ENCODE assay signal across 9 mouse cellular contexts in the genomic region with DNA sequence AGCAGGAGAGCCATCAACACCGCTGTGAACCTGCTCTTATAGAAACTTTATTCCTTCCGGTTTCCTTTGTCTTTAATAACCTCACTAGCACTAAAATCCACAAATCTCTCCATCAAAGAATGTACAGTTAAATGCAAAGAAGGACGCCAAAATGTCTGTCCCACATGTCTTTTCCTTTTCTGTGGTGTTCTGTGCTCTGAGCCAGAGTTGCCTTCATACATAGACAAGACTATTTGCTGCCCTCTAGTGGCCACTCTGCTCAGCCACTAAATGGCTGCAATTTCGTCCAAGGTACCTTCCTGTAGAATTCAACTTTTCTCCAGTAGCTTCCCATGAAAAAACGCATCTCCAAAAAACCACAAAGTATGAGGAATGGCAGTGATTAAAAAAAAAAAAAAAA. TPM values are rescaled to one million over a fixed set of nuclear protein-coding genes. Genes with fewer than 3 reads are reported as not detected.
DNase-seq lines count a peak whose midpoint lies in the region; ATAC-seq and TF ChIP-seq lines count a peak whose summit lies in the region.
"Had no signal": no experiment of that assay in that cellular context is flagged by ENCODE, and none has a peak within 500 bp of the region (broad histone marks: within the 10 kb centered on the region; RNA-seq: fewer than 3 reads in every experiment).

No protein-coding gene starts in this region.

- no peaks in the 10 kb centered on the region for H3K4me1 ChIP-seq in neural tube, embryonic 12.5 days

- 32% methylated on average over 5 of the region's 5 CpGs for WGBS in neural tube, embryonic 12.5 days

- H3K27me3 ChIP-seq in Patski, result no peaks in the 10 kb centered on the region
- no peaks in the 10 kb centered on the region for H3K27me3 ChIP-seq in neural tube, embryonic 12.5 days (replicated peaks)

- no peak overlapping the region for H3K4me2 ChIP-seq in neural tube, embryonic 12.5 days (replicated peaks)

- DNase-seq in 3T3-L1 (ENCODE audit: low read depth, low spot score) (peak; percentile 94), Patski (ENCODE audit: low read depth, low spot score) (peak; percentile 58)
- peak; percentile 54 to 63 for DNase-seq in cerebellum, postnatal 36 days
- peak; percentile 69 for DNase-seq in gastrocnemius, adult 18-20 months (ENCODE audit: low spot score)
- peak; percentile 54 to 79 for DNase-seq in kidney, adult 8-10 months
- peak; percentile 73 for DNase-seq in left cerebral cortex, postnatal 4 days
- peak; percentile 42 to 68 for DNase-seq in urinary bladder, postnatal 4 days (ENCODE audit: low spot score in 2 of 2)

- POLR2A ChIA-PET in Patski (lab: Charles Lee), result interaction anchor here (0.7 to 1.8 kb wide), 2 partner anchors 181 to 1534 kb away, joined by 3 to 5 read pairs; no protein-coding TSS in a partner anchor

- in situ Hi-C loops in Patski (cut with MboI; ENCODE audit: low pct_unique_long_range_greater_than_20kb), result loop anchor here (5.0 to 25.0 kb wide), 3 partner anchors 186 to 1436 kb away; no protein-coding TSS in a partner anchor

- no peaks in the 10 kb centered on the region for H3K9me3 ChIP-seq in neural tube, embryonic 12.5 days

- no peak overlapping the region for H3K27ac ChIP-seq in neural tube, embryonic 12.5 days

- H3K4me3 ChIP-seq in neural tube, embryonic 12.5 days, result no peak overlapping the region
- H3K4me3 ChIP-seq: erythroblast, embryonic 14.5 days had no signal

- peak; percentile 94 for TF ChIP-seq CTCF in Patski (IDR thresholded peaks at IDR 0.05)

- H3K36me3 ChIP-seq in neural tube, embryonic 12.5 days, result no peaks in the 10 kb centered on the region

- intact Hi-C loops in left cerebral cortex, postnatal 4 days (cut with DNase I), result loop anchor here (2.0 kb wide), 1 partner anchor 182 kb away; no protein-coding TSS in a partner anchor

- peak; percentile 76 for ATAC-seq in Patski
- ATAC-seq in neural tube, embryonic 12.5 days (ENCODE audit: low FRiP score, low read depth), result peak; percentile 76

- CTCF ChIA-PET in Patski (lab: Charles Lee), result interaction anchor here (0.6 to 0.9 kb wide), 2 partner anchors 162 to 178 kb away, joined by 3 to 4 read pairs; no protein-coding TSS in a partner anchor

- H3K9ac ChIP-seq in neural tube, embryonic 12.5 days, result no peak overlapping the region

RNA-seq across cellular contexts. Expression of a gene that starts 23.3 kb away (rescaled TPM):
- 0.06 TPM for polyA plus RNA-seq in Patski (2021)
- total RNA-seq in gastrocnemius, adult 18-20 months (2021), result not detected
- not detected for total RNA-seq in left cerebral cortex, postnatal 4 days (2021)
- 0.56 TPM in 1 of 2 replicates, not detected in the other for polyA plus RNA-seq in neural tube, embryonic 12.5 days (2016; fragmentation: Nextera tagmentation; extraction: Ambion mirVana)
- polyA plus RNA-seq: erythroblast, embryonic 14.5 days had no signal
